Mouse (Mus musculus): ENCODE measurements around the gene Abhd2. TPM values are rescaled to one million over a fixed set of nuclear protein-coding genes. Genes with fewer than 3 reads are reported as not detected.

The Abhd2 gene
- polyA plus RNA-seq (2015; fragmentation: Nextera tagmentation; extraction: Ambion mirVana): 23.1 and 26.9 TPM in 2 replicates

GRCm38 (mm10) chr7:79272789-79273718 lies at the start of gene Abhd2:
Gene Abhd2, plus strand, starts transcription at chr7:79273199.
- H3K4me3 ChIP-seq (replicated peaks; ENCODE audit: low read length): peak within 1 kb of the TSS; percentile 83
- 1% methylated on average over 54 of the region's 54 CpGs for WGBS
- ATAC-seq: peak; percentile 100
- H3K27me3 ChIP-seq (replicated peaks; ENCODE audit: control insufficient read depth, insufficient read depth, low read length): no peaks in the 10 kb centered on the region
- no peaks in the 10 kb centered on the region for H3K9me3 ChIP-seq (ENCODE audit: control insufficient read depth, low read length)
- no peaks in the 10 kb centered on the region for H3K36me3 ChIP-seq (ENCODE audit: control insufficient read depth, insufficient read depth)
- peak within 1 kb of the TSS; percentile 97 for H3K4me2 ChIP-seq (ENCODE audit: low read length)
- H3K9ac ChIP-seq (replicated peaks; ENCODE audit: low read depth, low read length): peak within 1 kb of the TSS; percentile 70
- peaks cover 37% of the 10 kb centered on the region for H3K4me1 ChIP-seq (replicated peaks; ENCODE audit: control insufficient read depth, insufficient read depth, low read length)
- H3K27ac ChIP-seq (ENCODE audit: low read length): peak within 1 kb of the TSS; percentile 74

- WGBS: 87% methylated on average over 8 of the region's 8 CpGs
- ATAC-seq: no peak
- Histone ChIP-seq H3K4me2 (ENCODE audit: low read length) (no peak overlapping the region), H3K36me3 (ENCODE audit: control insufficient read depth, insufficient read depth) (no peaks in the 10 kb centered on the region), H3K27ac (ENCODE audit: low read length) (no peak overlapping the region), H3K4me1 (replicated peaks; ENCODE audit: control insufficient read depth, insufficient read depth, low read length) (no peaks in the 10 kb centered on the region; the same call in 1 of the 2 replicates), H3K9ac (replicated peaks; ENCODE audit: low read depth, low read length) (no peak overlapping the region), H3K27me3 (replicated peaks; ENCODE audit: control insufficient read depth, insufficient read depth, low read length) (no peaks in the 10 kb centered on the region), H3K9me3 (ENCODE audit: control insufficient read depth, low read length) (no peaks in the 10 kb centered on the region), H3K4me3 (replicated peaks; ENCODE audit: low read length) (no peak overlapping the region)
These were observed 47.5 kb upstream of the Abhd2 start for GRCm38 (mm10) chr7:79225477-79225876.

GRCm38 (mm10) chr7:79226172-79226571 lies 46.8 kb upstream of the Abhd2 start:
- Histone ChIP-seq H3K27ac (ENCODE audit: low read length) (no peak overlapping the region), H3K4me1 (replicated peaks; ENCODE audit: control insufficient read depth, insufficient read depth, low read length) (no peaks in the 10 kb centered on the region; the same call in 1 of the 2 replicates), H3K4me3 (replicated peaks; ENCODE audit: low read length) (no peak overlapping the region), H3K9me3 (ENCODE audit: control insufficient read depth, low read length) (no peaks in the 10 kb centered on the region), H3K9ac (replicated peaks; ENCODE audit: low read depth, low read length) (no peak overlapping the region), H3K36me3 (ENCODE audit: control insufficient read depth, insufficient read depth) (no peaks in the 10 kb centered on the region), H3K4me2 (ENCODE audit: low read length) (no peak overlapping the region), H3K27me3 (replicated peaks; ENCODE audit: control insufficient read depth, insufficient read depth, low read length) (no peaks in the 10 kb centered on the region)
- ATAC-seq: no peak
- 76% methylated on average over 5 of the region's 5 CpGs for WGBS

GRCm38 (mm10) chr7:79226834-79227486 lies 46.0 kb upstream of the Abhd2 start:
- H3K9me3 ChIP-seq (ENCODE audit: control insufficient read depth, low read length): no peaks in the 10 kb centered on the region
- WGBS: 88% methylated on average over 5 of the region's 10 CpGs
- H3K9ac ChIP-seq (replicated peaks; ENCODE audit: low read depth, low read length): no peak overlapping the region
- H3K36me3 ChIP-seq (ENCODE audit: control insufficient read depth, insufficient read depth): no peaks in the 10 kb centered on the region
- H3K27ac ChIP-seq (ENCODE audit: low read length): no peak overlapping the region
- no peaks in the 10 kb centered on the region for H3K27me3 ChIP-seq (replicated peaks; ENCODE audit: control insufficient read depth, insufficient read depth, low read length)
- no peaks in the 10 kb centered on the region; the same call in 1 of the 2 replicates for H3K4me1 ChIP-seq (replicated peaks; ENCODE audit: control insufficient read depth, insufficient read depth, low read length)
- no peak for ATAC-seq
- H3K4me2 ChIP-seq (ENCODE audit: low read length): no peak overlapping the region
- no peak overlapping the region for H3K4me3 ChIP-seq (replicated peaks; ENCODE audit: low read length)

- peak; percentile 72; the same call in 1 of the 2 replicates for ATAC-seq
- Histone ChIP-seq H3K4me3 (replicated peaks; ENCODE audit: low read length) (no peak overlapping the region), H3K27ac (ENCODE audit: low read length) (no peak overlapping the region), H3K4me2 (ENCODE audit: low read length) (no peak overlapping the region), H3K36me3 (ENCODE audit: control insufficient read depth, insufficient read depth) (no peaks in the 10 kb centered on the region), H3K9ac (replicated peaks; ENCODE audit: low read depth, low read length) (no peak overlapping the region), H3K27me3 (replicated peaks; ENCODE audit: control insufficient read depth, insufficient read depth, low read length) (no peaks in the 10 kb centered on the region), H3K9me3 (ENCODE audit: control insufficient read depth, low read length) (no peaks in the 10 kb centered on the region), H3K4me1 (replicated peaks; ENCODE audit: control insufficient read depth, insufficient read depth, low read length) (no peaks in the 10 kb centered on the region; the same call in 1 of the 2 replicates)
- WGBS: 30% methylated on average over 9 of the region's 9 CpGs
These were observed 44.5 kb upstream of the Abhd2 start for GRCm38 (mm10) chr7:79228471-79228870.

GRCm38 (mm10) chr7:79231577-79231976 lies 41.4 kb upstream of the Abhd2 start:
- H3K4me3 ChIP-seq (replicated peaks; ENCODE audit: low read length): no peak overlapping the region
- no peak overlapping the region for H3K9ac ChIP-seq (replicated peaks; ENCODE audit: low read depth, low read length)
- H3K36me3 ChIP-seq (ENCODE audit: control insufficient read depth, insufficient read depth): no peaks in the 10 kb centered on the region
- no peaks in the 10 kb centered on the region; the same call in 1 of the 2 replicates for H3K4me1 ChIP-seq (replicated peaks; ENCODE audit: control insufficient read depth, insufficient read depth, low read length)
- no peaks in the 10 kb centered on the region for H3K27me3 ChIP-seq (replicated peaks; ENCODE audit: control insufficient read depth, insufficient read depth, low read length)
- H3K9me3 ChIP-seq (ENCODE audit: control insufficient read depth, low read length): no peaks in the 10 kb centered on the region
- WGBS: 88% methylated on average over 2 of the region's 2 CpGs
- ATAC-seq: no peak
- H3K27ac ChIP-seq (ENCODE audit: low read length): no peak overlapping the region
- no peak overlapping the region for H3K4me2 ChIP-seq (ENCODE audit: low read length)

- Histone ChIP-seq H3K9ac (replicated peaks; ENCODE audit: low read depth, low read length) (no peak overlapping the region), H3K36me3 (ENCODE audit: control insufficient read depth, insufficient read depth) (no peaks in the 10 kb centered on the region), H3K27ac (ENCODE audit: low read length) (no peak overlapping the region), H3K9me3 (ENCODE audit: control insufficient read depth, low read length) (no peaks in the 10 kb centered on the region), H3K4me2 (ENCODE audit: low read length) (no peak overlapping the region), H3K4me3 (replicated peaks; ENCODE audit: low read length) (no peak overlapping the region), H3K4me1 (replicated peaks; ENCODE audit: control insufficient read depth, insufficient read depth, low read length) (no peaks in the 10 kb centered on the region; the same call in 1 of the 2 replicates), H3K27me3 (replicated peaks; ENCODE audit: control insufficient read depth, insufficient read depth, low read length) (no peaks in the 10 kb centered on the region)
- no peak for ATAC-seq
- 87% methylated on average over 10 of the region's 10 CpGs for WGBS
These were observed 41.0 kb upstream of the Abhd2 start for GRCm38 (mm10) chr7:79232048-79232447.

- Histone ChIP-seq H3K4me2 (ENCODE audit: low read length) (no peak overlapping the region), H3K4me3 (replicated peaks; ENCODE audit: low read length) (no peak overlapping the region), H3K27me3 (replicated peaks; ENCODE audit: control insufficient read depth, insufficient read depth, low read length) (no peaks in the 10 kb centered on the region), H3K4me1 (replicated peaks; ENCODE audit: control insufficient read depth, insufficient read depth, low read length) (no peaks in the 10 kb centered on the region), H3K9me3 (ENCODE audit: control insufficient read depth, low read length) (no peaks in the 10 kb centered on the region), H3K36me3 (ENCODE audit: control insufficient read depth, insufficient read depth) (no peaks in the 10 kb centered on the region), H3K9ac (replicated peaks; ENCODE audit: low read depth, low read length) (no peak overlapping the region), H3K27ac (ENCODE audit: low read length) (no peak overlapping the region)
- ATAC-seq: no peak
- 81% methylated on average over 5 of the region's 5 CpGs for WGBS
These were observed 34.3 kb upstream of the Abhd2 start for GRCm38 (mm10) chr7:79238741-79239140.

GRCm38 (mm10) chr7:79241931-79242625 lies 30.9 kb upstream of the Abhd2 start:
- no peaks in the 10 kb centered on the region for H3K36me3 ChIP-seq (ENCODE audit: control insufficient read depth, insufficient read depth)
- H3K4me1 ChIP-seq (replicated peaks; ENCODE audit: control insufficient read depth, insufficient read depth, low read length): peaks cover 4% of the 10 kb centered on the region; the same call in 1 of the 2 replicates
- ATAC-seq: no peak
- WGBS: 58% methylated on average over 10 of the region's 10 CpGs
- H3K27ac ChIP-seq (ENCODE audit: low read length): no peak overlapping the region
- no peak overlapping the region for H3K9ac ChIP-seq (replicated peaks; ENCODE audit: low read depth, low read length)
- no peak overlapping the region for H3K4me2 ChIP-seq (ENCODE audit: low read length)
- H3K27me3 ChIP-seq (replicated peaks; ENCODE audit: control insufficient read depth, insufficient read depth, low read length): no peaks in the 10 kb centered on the region
- H3K4me3 ChIP-seq (replicated peaks; ENCODE audit: low read length): no peak overlapping the region
- no peaks in the 10 kb centered on the region for H3K9me3 ChIP-seq (ENCODE audit: control insufficient read depth, low read length)
